15 mouse cellular contexts compared by ENCODE assay signal in genomic region chr12:92198738-92199477, GRCm38 (mm10).
"Had no signal": no experiment of that assay in that cellular context is flagged by ENCODE, and none has a peak within 500 bp of the region (broad histone marks: within the 10 kb centered on the region; RNA-seq: fewer than 3 reads in every experiment).

No protein-coding gene starts in this region.

- H3K36me3 ChIP-seq: limb, embryonic 15.5 days; liver, embryonic 12.5 days; midbrain, embryonic 10.5 days; midbrain, embryonic 15.5 days had no signal

- H3K9ac ChIP-seq: limb, embryonic 15.5 days; liver, embryonic 12.5 days; lung, embryonic 14.5 days; midbrain, embryonic 15.5 days had no signal

- H3K4me3 ChIP-seq: limb, embryonic 15.5 days; liver, embryonic 12.5 days; midbrain, embryonic 10.5 days; midbrain, embryonic 15.5 days had no signal

- H3K4me2 ChIP-seq: limb, embryonic 15.5 days; liver, embryonic 12.5 days; lung, embryonic 14.5 days; midbrain, embryonic 15.5 days had no signal

- H3K9me3 ChIP-seq: limb, embryonic 15.5 days; midbrain, embryonic 10.5 days; midbrain, embryonic 15.5 days had no signal

- H3K27ac ChIP-seq: kidney, postnatal 0 days; limb, embryonic 15.5 days; liver, embryonic 12.5 days; midbrain, embryonic 10.5 days; midbrain, embryonic 15.5 days had no signal

- H3K4me1 ChIP-seq: limb, embryonic 15.5 days; liver, embryonic 12.5 days; midbrain, embryonic 10.5 days; midbrain, embryonic 15.5 days had no signal

- ATAC-seq: liver, embryonic 12.5 days; midbrain, embryonic 15.5 days had no signal

- H3K27me3 ChIP-seq: limb, embryonic 15.5 days; liver, embryonic 12.5 days; midbrain, embryonic 15.5 days had no signal

- DNase-seq: kidney, postnatal 36 days; layer of hippocampus, adult 9-11 months; layer of hippocampus, postnatal 36 days; lung, embryonic 14.5 days; lung, postnatal 10 days; lung, postnatal 4 days; retina, postnatal 1 day; right cerebral cortex, postnatal 4 days; spleen, adult 18-20 months; thymus, postnatal 36 days had no signal
